Mouse (Mus musculus) embryo, embryonic 11.5 days (tissue): Measurements from ENCODE around the gene Scimp.
A peak's percentile ranks its signal among the peaks of the same experiment; 100 is the strongest.

ENCODE experiments used
- DNase-seq: peaks from one replicate; pipeline ENCODE4 v3.0.0-alpha.2; 2012; ENCODE audit warnings: low read depth, low spot score

Gene Scimp

DNA sequence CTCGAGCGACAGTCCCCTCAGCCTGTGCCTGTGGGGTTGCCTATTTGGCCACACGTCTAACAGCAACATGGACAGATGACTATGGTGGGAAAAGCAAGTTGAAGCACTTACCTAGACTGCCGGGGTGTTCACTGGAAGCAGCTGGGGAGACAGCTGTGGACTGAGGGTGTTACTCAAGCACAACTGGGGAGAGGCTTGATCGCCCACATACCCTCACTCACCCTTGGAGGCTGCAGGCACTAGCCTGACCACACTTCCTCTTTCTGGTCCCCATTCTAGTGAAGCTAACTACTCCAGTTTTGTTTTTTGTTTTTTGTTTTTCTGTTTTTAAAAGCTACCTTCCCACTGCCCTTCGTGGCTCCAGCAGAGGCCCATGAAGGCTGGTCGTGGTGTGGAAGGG is at the start of gene Scimp:
TSS of gene Scimp (minus strand) at position 222 of the 400 bp plus-strand sequence.
- DNase-seq = no peak

DNA sequence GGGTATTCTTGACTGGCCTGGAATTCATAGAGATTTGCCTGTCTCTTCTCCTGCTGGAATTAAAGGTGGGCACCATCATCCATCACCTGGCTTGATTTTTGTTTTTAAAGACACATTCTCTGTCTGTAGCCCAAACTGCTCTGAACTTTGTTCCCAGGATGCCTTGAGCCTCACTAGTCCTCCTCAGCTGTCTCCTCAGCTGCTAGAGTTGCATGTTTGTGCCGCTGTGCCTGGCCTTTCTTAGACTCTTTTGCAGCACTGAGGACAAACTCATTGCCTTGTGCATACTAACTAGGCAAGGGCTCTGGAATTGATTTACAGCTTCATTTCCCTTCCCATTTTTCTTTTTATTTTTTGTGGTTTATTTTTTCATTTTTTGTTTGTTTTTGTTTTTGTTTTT is 48.0 kb upstream of the Scimp start:
- no peak for DNase-seq

DNA sequence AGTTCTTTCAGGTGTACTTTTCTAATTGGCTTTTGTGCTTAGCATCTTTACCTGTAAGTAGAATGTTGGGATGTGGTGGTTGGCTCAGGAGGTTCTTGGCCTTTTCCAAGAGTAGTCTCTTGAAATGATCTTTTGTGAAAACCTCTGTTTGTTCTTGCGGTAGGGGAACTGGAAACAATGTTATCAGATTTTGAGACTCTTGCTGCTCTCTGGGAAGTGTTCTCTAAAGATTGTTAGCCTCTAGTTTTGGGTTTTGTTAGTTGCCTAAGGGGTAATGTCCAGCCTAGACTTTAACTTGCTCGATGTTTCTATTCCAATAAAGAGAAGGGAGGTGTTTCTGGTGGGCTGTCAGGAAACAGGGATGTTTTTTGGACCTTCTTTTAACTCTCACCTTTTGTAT is 33.6 kb upstream of the Scimp start:
- DNase-seq = no peak

DNA sequence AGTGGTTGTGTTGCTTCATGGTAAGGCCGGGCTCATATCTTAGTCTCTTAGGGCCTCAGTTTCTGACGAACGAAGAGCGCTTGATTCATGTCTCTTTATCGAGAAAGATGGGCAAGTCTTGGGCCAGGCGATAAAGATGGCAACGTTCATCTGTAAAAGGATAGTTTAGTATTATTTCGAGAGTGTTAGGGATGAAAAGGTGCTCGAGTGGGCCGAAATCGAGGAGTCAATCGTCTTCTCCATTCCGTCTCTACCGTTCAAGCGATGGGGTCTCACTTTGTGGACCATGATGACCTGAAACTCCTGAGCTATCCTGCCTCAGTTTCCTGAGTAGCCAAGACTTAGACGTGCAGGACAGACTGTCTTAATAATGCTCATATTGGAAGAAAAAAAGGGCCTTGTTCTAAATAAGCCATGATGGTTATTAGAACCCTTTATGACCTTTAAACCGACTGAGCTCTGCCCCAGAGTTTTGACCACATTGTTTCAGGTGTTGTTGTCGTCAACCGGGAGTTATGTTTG is 33.1 kb upstream of the Scimp start:
- DNase-seq = no peak

DNA sequence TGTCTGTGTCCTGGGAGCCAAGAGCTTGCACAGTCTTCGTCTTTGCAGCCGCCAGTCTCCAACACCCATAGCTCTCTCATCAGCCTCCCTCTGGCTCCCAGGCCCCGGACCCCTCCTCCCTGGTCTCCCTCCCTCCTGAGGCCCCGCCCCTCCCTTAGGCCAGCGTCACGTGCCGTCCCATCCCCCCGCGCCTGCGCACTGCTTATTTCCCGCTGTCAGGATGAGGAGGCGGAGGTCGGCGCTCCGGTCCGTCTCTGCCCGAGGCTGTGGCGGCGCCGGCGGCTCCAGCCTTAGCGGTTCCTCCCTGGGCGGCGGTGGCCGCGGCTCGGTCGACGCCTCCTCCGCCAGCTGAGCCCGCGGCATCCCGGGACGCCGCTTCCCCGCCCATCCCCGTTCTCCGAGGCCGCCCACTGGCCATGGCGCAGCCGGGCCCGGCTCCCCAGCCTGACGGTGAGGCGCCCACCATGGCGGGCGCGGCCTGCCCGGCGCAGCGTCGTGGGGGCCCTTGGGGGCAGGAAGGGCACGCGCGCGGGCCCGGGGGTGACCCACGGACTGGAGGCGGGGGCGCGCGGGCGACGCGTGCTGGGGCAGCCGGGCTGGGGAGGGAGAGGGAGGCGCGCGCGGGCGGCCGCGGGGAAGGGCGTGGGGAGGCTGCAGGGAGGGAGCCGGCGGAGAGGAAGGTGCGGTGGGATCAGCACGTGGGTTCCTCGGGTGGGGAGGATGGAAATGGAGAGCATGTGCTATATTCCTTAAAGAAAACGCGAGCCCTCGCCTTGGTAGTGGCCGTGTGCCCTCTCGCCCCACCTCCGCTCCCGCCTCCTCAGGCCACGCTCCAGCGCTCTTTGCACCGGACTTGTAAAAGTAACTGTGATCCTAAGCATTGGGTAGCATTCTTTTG is 32.4 kb upstream of the Scimp start, which contains the start of gene Rabep1:
TSS of gene Rabep1 (plus strand) at position 220 of the 898 bp plus-strand sequence.
- peak; percentile 94 for DNase-seq

DNA sequence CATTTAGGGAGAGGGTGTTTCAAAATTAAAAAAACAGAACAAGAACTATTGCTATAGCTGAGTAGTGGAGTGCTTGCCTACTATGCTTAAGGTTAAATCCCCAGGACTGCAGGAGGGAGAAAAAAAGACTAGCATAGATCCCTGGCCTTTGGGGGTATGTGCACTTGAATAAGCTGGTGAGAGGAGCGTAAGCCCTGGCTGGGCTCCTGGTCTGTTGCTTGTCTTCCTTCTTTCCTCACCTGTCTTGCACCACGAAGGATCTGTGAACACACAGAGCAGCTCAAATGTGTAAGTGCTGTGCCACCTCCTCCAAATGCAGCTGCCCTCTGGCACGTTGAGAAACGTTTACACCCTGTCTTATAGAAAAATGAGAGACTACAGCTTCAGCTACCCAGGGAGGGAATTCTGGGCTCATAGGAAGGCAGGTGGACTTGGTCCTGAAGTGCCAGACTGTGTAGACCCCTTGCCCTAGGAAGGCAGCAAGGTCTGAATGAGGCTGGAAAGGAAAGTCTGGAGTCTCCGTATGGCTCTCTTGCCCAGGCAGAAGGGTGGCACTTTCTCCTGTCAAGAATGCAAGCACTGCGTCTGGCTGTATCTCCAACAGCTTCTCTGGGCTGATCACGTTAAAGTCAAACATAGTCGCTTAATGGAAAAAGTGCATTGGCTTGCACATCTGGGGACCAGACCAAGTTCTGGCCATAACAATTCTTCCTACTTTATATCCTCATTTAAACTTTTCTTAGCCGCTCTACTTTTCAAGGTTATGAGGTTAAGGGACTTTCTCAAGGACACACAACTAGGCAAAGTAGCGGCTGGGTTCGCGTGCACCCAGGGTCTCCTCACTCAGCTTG is 31.5 kb upstream of the Scimp start:
- DNase-seq = no peak

DNA sequence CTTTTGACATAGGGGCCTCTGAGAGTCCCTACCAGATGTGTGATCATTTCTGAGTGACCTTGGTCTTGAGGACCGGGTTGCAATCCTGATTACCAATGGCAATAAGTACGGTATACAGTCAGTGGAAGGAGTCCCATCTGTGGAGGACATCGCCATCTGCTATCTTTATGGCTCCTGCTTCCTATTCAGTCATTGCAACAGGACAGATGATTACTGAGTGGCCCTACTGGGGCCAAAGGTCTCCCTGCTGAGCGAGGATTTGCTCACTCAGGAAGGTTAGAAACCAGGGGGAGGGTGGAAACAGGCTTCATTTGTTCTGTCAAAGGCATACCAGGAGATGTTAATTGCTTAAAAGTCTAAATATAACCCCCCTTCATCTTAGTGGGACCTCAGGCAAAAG is 30.6 kb upstream of the Scimp start:
- no peak for DNase-seq

DNA sequence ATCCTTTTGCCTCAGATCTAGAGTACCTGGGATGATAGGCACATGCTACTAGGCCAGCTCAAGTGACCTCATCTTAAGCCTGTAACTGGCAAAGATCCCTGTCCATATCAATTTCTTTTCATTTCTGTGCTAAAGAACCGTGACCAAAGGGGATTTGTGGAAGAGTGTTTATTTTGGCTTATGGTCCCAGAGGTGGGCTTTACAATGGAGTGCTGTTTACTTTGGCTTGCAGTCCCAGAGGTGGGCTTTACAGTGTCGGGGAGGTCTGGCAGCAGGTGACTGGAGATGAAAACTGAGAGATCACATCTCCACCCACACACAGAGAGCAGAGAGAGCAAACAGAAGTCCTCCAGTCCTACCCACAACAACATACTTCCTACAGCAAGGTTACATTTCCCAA is 26.2 kb upstream of the Scimp start:
- DNase-seq = no peak

DNA sequence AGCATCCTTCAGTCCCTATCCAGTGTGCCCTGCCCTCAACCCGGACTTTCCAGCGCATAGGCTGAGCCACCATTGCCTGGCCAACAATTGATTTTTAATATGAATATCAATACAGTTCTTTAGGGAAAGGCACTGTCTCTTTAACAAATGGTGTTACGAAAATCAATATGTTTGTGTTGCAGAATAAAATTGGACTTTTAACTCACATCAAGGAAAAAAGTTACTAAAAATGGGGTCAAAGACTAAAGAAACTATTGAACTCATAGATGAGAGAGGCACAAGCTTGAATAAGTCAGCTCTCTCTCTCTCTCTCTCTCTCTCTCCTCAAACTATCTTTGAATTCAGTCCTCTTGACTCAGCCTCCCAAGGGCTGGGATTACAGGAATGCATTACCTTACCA is 24.6 kb upstream of the Scimp start:
- DNase-seq = no peak

DNA sequence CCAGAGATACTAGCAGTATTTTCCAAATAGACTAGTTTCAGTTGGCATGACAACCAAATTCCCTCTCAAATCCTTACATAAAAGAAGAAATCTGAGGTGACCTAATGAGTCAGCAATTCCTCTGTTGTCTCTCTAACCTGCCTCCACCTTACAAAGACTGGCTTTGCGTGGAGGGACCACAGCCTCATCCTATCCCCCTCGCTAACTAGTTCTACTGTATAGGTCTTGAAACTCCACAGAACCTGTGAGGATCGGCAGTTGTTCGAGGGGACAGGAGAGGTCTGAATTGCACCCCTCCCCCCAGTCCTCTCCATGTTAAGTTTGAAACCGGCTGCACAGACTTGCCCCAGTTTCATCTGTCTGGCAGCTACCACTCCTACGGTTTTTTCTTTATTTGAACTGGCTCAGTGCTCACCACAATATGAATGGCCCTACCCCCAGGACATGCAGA is 23.0 kb upstream of the Scimp start:
- DNase-seq = no peak

DNA sequence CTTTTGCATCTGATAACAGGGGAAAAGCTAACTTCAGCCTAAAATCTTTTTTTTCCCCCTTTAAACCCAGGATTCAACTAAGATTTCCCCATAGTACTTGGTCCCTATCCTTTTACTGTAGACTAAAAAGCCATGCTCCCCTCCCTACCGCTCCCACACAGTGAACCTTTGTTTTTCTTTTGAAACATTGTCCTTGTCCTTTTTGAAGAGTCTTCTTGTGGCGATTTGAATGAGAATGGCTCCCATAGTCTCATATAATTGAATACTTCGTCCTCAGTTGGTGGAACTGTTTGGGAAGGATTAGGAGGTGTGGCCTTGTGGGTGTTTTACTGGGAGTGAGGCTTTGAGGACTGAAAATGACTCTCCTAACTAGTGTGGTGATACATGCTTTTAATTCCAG is 21.4 kb upstream of the Scimp start:
- no peak for DNase-seq

DNA sequence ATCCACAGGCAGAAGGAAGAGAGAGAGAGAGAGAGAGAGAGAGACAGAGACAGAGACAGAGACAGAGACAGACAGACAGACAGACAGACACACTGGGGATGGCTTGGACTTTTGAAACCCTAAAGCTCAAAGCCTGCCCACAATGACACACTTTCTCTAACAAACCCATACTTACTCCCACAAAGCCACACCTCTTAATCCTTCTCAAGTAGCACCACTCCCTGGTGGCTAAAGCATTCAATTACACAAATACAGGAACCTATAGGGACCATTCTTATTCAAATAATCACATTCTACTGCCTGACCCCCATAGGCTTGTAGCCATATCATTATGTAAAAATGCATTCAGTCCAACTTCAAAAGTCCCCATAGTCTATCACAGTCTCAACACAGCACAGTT is 21.0 kb upstream of the Scimp start:
- no peak for DNase-seq

DNA sequence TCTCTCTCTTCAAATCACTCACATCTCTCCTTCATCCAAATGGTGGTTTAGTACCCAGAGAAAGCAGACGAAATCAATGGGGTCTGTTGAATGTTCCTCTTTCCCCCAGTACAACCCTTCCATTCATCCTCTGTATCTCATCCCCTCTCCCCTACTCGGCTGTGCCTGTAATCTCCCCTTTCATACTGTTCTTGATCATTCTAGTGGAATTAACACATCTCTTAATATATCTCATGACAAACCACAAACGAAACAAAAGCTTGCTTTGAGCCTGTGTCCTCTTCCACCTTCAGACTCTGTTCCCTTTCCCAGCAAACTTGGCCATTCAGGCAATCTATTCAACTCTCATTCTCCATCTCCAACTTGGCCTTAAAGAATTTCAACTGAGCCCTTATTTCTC is 18.8 kb upstream of the Scimp start:
- no peak for DNase-seq

DNA sequence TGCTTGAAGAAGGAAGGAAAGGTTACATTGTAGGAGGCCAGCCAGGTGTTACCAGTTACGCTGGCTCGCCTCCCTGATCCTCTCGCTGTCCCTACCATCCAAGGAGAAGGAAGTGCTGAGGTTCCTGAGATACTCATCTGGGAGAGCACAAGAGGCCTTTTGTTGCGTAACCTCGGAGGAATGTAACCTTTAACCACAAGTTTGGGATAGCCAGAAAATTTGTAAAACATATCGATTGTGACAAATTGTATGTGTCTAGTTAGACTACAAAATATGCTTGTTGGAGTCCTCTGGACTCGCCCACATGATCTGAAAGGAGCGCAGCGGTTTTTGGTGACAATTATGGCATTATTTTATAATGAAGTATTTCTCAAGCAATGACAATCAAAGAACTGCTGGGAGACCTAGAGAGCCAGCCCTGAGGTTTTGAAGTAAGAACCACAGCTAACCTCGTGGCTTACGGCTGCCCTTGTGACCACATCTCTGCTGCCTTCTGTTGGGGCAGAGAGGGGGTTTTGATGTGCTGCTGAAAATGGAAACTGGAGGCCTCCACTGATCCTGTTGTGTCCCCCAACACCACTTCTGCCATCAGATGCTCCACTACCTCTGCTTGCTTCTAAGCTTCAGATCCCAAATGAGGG is 16.7 kb upstream of the Scimp start:
- no peak for DNase-seq

DNA sequence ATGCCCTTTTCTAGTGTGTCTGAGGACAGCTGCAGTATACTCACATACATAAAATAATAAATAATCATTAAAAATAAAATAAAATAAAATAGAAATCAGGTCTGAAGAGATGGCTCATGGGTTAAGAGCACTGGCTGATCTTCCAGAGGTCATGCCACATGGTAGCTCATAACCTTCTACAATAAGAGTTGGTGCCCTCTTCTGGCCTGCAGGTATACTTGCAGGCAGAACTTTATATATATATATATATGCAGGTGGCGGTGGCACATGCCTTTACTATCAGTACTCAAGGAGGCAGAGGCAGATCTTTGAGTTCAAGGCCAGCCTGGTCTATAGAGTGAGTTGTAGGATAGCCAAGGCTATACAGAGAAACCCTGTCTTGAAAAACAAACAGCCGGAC is 13.8 kb upstream of the Scimp start:
- no peak for DNase-seq

DNA sequence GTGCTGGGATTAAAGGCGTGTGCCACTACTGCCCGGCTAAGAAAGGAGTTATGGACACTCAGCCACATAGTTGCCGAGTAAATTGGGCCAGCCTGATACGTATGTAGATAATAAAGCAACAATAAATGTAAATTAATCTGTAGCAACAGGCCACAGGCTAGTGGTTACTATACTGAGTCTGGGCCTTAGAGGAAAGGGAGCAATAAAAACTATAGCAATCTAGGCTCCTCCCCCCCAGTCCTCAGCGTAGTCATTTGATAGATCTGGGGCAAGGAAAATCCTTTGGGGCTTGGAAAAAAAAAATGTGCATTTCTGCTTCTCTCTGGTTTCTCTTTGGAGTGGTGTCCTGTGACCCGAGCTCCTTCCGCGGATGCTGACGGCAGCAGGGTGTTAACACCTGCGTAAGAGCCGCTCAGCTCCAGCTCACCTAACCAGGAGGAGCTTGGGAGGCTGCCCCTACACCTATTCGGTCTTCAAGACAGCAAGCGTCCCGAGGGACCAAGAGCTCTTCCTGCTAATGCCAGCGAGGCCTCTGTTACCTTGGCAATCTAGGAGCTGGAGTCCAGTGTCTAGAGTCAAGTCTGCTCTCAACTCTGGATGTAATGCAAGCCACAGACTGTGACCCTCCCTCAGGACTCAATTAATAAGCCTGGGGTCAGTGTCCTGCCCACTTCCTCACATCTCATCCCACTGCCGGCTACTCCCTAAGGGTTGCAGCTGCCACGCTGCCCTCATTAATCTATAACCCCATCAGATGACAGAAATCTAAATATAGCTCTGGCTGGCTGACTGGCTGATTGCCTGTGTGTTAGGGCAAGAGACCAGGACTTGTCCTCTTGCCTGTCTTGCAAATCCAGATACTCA is 9.6 kb upstream of the Scimp start:
- DNase-seq = peak; percentile 3

DNA sequence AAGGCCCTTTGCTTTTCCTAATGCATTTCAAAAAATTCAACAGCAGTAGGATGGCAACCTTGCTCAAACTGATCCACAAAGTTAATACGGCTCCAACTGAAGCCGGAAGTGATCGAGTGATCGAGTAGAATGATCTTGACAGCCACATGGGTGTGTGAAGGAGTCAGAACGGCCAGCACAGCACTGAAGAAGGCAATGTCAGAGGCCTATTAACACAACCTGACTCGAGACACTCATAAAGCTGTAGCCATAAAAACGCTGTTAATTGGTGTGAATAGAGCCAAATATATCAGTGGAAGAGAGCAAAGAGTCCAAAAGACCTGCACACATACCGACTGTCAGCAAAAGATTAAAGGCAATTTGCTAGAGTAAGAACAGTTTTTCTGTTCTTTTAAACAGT is 7.7 kb upstream of the Scimp start:
- no peak for DNase-seq

DNA sequence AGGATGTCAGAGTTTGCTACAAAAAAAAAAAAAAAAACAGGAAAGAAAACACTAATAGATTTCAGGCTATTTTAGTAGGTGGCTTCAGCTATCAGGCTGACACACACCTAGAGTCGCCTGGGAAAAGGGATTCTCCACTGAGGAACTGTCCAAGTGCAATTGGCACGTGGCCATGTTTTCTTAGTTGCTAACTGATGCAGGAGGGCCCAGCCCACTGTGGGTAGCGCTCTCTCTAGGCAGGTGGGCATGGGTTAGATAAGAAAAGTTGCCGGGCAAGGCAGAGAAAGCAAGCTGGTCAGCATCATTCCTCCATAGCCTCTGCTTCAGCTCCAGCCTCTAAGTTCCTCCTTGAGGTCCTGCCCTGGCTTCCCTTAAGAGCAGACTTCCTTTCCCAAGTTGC is 4.4 kb upstream of the Scimp start:
- no peak for DNase-seq

DNA sequence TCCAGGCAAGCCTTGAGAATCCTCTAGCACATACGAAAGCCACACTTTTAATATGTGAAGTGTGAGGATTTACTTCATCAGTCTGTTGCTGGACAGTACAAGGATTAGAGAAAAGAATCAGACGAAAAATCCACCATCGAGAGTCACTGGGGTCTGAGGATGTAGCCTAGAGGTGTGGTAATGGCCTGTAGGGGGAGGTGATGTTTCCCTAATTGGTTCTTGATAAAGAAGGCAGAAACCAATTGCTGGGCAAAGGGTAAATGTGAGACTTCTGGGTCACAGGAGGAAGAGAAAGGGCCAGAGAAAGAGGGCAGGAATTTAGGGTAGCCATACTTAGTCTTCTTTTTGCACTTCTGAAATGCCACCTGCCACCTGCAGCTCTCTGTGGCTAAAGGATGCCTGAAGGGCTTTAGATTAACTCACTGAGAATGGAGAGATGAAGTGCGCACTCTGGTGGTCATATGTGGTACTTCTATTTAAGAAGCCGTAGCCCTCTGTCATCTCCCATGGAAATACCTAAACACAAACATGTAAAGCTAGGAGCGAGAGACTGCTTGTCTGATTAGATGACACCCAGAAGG is 3.2 kb upstream of the Scimp start:
- peak; percentile 53 for DNase-seq

DNA sequence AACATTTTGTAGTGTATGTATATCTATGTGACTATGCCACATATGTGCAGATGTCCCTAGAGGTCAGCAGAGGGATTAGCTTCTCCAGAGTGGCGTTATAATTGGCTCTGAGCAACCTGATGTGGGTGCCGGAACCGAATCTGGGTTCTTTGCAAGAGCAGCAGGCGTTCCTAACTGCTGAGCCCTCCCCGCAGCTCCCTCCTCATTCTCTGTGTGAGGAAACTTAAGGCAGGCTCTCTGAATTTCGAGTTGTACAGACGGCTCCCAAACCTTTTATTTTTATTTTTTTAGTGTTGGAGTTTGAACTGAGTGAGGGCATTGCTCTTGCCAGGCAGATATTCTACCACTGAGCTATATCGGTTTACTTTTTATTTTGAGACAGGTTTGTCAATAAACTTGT is 2.7 kb upstream of the Scimp start:
- no peak for DNase-seq
